Mouse (Mus musculus): ENCODE measurements around the gene Rps21.

GRCm38 (mm10) chr2:180230482-180230881 lies 26.7 kb upstream of the Rps21 start:
- TF ChIP-seq POLR2A (IDR thresholded peaks at IDR 0.05; ENCODE audit: control insufficient read depth, extremely low read depth, insufficient read depth, low read length, poor library complexity) (no peak), CTCF (IDR thresholded peaks at IDR 0.05; ENCODE audit: borderline replicate concordance, control insufficient read depth, extremely low read depth, insufficient read depth, low read length, poor library complexity) (no peak)
